Mouse (Mus musculus) limb, embryonic 13.5 days (tissue): ENCODE results near the gene Rho. TPM values are rescaled to one million over a fixed set of nuclear protein-coding genes. Genes with fewer than 3 reads are reported as not detected.

Source experiments
- ATAC-seq: fragments of 200-750 bp; cut with Nextera tagmentation; 2 replicates; pipeline ENCODE4 v1.8.0; 2017; ENCODE audit warnings: low read depth, moderate number of reproducible peaks, moderate TSS enrichment; ENCODE audit not compliant: low FRiP score
- H3K27ac ChIP-seq: fragments of 300-500 bp; sonication (generic); 2 replicates; pipeline ENCODE4 v1.5.1; 2015; ENCODE audit warnings: inconsistent platforms, mild to moderate bottlenecking, moderate library complexity
- H3K27me3 ChIP-seq: fragments of 300-500 bp; sonication (generic); 2 replicates; pipeline ENCODE4 v1.6.1; 2015; ENCODE audit warnings: mild to moderate bottlenecking, inconsistent platforms
- H3K36me3 ChIP-seq: fragments of 300-500 bp; sonication (generic); 2 replicates; pipeline ENCODE4 v1.6.1; 2015; ENCODE audit warnings: inconsistent platforms, mild to moderate bottlenecking, moderate library complexity
- H3K4me1 ChIP-seq: fragments of 300-500 bp; sonication (generic); 2 replicates; pipeline ENCODE4 v1.6.1; 2015; ENCODE audit warnings: inconsistent platforms
- H3K4me2 ChIP-seq: fragments of 300-500 bp; sonication (generic); replicated peaks from 2 replicates; pipeline ENCODE4 v1.6.1; 2015; ENCODE audit warnings: inconsistent platforms, mild to moderate bottlenecking, moderate library complexity
- H3K4me3 ChIP-seq: fragments of 300-500 bp; sonication (generic); 2 replicates; pipeline ENCODE4 v1.5.1; 2015; ENCODE audit warnings: moderate library complexity, mild to moderate bottlenecking, inconsistent platforms
- H3K9ac ChIP-seq: fragments of 300-500 bp; sonication (generic); 2 replicates; pipeline ENCODE4 v1.6.1; 2015; ENCODE audit warnings: mild to moderate bottlenecking, inconsistent platforms
- H3K9me3 ChIP-seq: fragments of 300-500 bp; sonication (generic); 2 replicates; pipeline ENCODE4 v1.6.1; 2016; ENCODE audit warnings: inconsistent platforms
- WGBS: fragments of 180-500 bp; shearing (Covaris S2); methylation state at CpG from one replicate; pipeline ENCODE4 v1.1.7; 2015; 5-methylcytosine and 5-hydroxymethylcytosine counted together
- polyA plus RNA-seq: library from polyadenylated mRNA; unstranded; fragments of >200 nt; fragmentation: Nextera tagmentation; extraction: Ambion mirVana; gene quantifications from 2 replicates; pipeline ENCODE4 v1.2.1, GENCODE M21; 2015

Rho gene
- polyA plus RNA-seq, 1 experiment from 2014 or later, result 0.20 TPM

DNA sequence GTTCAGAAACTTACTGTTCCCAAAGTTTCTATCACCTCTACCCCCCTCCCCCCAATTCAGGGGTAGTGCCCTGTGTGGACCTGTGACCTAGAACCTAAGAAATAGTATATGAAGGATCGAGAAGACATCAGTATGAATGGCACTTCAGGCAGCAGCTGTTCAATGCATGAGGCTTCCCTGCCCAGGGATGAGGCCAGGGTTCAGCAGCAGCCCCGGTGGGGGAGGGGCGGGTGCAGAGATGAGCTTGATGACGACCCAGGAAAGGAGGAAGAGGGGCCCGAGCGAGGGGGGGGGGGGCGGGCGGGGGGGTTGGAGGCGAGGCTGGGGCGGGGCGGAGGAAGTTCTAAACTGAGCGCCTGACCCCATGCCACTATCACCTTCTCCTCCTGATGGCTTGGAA is 9.6 kb downstream of the Rho start:
- Histone ChIP-seq H3K9ac (no peak overlapping the region), H3K9me3 (no peaks in the 10 kb centered on the region), H3K4me1 (0 out of 2 replicates have a peak, but pooled peaks cover 5% of the 10 kb centered on the region), H3K36me3 (no peaks in the 10 kb centered on the region), H3K4me2 (no peak overlapping the region), H3K4me3 (no peak overlapping the region), H3K27ac (no peak overlapping the region), H3K27me3 (no peaks in the 10 kb centered on the region)
- no peak for ATAC-seq
- 22% methylated on average over 5 of the region's 12 CpGs for WGBS

DNA sequence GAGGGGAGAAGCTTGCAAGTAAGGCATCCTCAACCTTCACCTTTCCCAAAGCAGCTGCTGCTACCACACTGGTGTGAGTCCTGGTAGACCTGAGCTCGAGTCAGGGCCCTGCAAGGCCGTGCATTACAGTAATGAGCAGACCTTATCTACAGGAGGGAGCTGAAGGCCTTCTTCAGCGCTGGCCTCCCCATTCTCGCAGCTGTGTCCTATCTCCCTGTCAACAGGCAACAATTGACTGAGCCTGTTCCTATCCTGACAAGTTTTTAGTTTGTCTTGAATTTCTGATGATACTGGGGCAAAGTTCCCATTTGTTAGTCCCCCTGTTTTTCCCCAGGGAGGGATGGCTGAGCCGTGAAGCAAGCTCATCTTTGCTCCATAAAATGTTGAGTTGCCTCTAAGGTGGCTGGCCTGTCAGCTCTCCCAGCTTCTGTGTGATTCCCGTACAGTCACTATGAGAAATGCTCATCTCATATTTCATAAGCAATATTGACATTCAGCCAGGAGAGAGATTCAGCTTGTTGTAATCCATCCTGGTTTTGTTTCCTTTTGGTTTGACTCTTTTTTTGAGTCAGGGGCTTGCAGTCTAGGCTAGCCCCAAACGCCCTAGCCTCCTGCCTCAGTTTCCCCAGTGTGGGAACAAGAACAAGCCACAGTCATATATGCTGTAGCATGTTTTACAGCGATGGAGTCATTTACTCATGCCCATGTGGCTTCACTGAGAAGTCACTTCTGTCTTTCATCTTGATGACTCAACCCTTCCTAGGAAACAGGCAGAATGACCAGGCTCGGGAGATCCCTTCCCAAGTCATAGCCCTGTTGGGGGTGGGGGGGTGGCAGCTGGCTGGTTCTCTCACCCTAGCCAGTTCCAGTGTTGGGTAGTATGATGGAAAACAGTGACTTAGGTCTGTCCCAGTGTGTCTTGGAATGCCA is 12.2 kb downstream of the Rho start:
- Histone ChIP-seq H3K4me1 (0 out of 2 replicates have a peak, but pooled peaks cover 5% of the 10 kb centered on the region), H3K9me3 (no peaks in the 10 kb centered on the region), H3K36me3 (no peaks in the 10 kb centered on the region), H3K4me3 (no peak overlapping the region), H3K27me3 (no peaks in the 10 kb centered on the region), H3K9ac (no peak overlapping the region), H3K4me2 (no peak overlapping the region), H3K27ac (no peak overlapping the region)
- 80% methylated on average over 9 of the region's 9 CpGs for WGBS
- no peak for ATAC-seq

DNA sequence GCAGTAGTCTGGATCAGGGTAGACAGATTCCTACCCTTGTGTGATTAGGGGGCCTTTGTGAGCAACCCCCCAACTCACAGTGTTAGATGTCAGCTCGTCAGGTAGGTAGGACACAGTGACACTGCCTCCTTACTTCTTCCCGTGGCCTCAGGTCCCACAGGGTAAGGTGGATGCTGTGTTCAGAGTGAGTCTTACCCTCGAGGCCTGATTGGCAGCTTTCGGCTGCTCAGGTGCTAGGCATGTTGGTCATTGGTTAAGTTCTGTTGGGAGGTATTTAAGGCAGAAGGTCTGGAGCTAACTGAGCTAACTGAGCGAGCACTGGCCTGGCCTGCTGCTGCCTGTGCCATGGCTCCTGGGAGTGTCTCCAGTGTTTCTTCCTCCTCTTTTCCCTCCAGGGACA is 13.1 kb downstream of the Rho start, which contains the start of gene H1foo:
H1foo (plus strand) TSS at position 301 of the 400 bp plus-strand sequence.
- no peak within 1 kb of the TSS for H3K4me3 ChIP-seq
- 0 out of 2 replicates have a peak, but pooled peaks cover 5% of the 10 kb centered on the region for H3K4me1 ChIP-seq
- no peaks in the 10 kb centered on the region for H3K27me3 ChIP-seq
- ATAC-seq, result no peak
- no peak within 1 kb of the TSS for H3K4me2 ChIP-seq
- H3K27ac ChIP-seq, result no peak within 1 kb of the TSS
- H3K36me3 ChIP-seq, result no peaks in the 10 kb centered on the region
- no peak within 1 kb of the TSS for H3K9ac ChIP-seq
- 78% methylated on average over 5 of the region's 5 CpGs for WGBS
- no peaks in the 10 kb centered on the region for H3K9me3 ChIP-seq

DNA sequence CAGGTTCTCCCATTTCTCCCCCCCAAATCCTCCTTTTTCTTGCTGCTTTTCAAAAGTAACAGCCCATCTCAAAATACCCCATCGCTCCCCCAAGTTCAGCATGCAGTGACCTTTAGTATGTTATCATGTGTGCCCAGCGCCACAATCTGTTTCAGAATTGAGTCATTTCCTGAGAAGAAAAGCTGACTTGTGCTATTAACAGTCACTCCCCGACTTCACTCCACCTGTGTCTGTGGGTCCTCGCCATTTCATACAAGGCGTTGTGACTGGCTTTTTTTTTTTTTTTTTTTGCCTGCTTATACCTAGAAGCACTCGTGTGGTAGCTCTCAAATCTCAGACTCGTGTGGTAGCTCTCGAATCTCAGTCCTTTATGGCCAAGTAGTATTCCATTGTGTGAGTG is 14.1 kb downstream of the Rho start:
- ATAC-seq, result no peak
- Histone ChIP-seq H3K27me3 (no peaks in the 10 kb centered on the region), H3K4me3 (no peak overlapping the region), H3K9me3 (no peaks in the 10 kb centered on the region), H3K4me1 (0 out of 2 replicates have a peak, but pooled peaks cover 5% of the 10 kb centered on the region), H3K36me3 (no peaks in the 10 kb centered on the region), H3K4me2 (no peak overlapping the region), H3K9ac (no peak overlapping the region), H3K27ac (no peak overlapping the region)
- 79% methylated on average over 8 of the region's 8 CpGs for WGBS

DNA sequence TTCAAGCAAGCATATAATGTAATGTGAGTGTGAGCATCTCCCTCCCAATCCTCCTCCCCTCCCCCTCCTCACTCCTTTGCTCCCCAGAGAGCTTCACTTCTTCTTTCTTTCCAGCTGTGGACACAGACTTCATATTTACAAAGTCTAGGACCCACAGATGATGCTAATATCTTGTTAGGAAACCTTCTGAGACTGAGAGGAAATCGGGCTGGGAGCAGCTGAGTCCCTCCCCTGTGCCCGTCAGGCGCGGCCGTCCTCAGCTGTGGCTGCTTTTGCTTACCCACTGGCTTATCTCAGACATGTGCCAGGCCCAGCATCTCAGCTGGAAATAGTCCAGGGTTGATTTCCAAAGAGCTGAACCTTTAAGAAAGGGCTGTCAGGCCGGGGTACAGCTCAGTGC is 14.8 kb downstream of the Rho start:
- Histone ChIP-seq H3K4me2 (no peak overlapping the region), H3K9ac (no peak overlapping the region), H3K4me1 (0 out of 2 replicates have a peak, but pooled peaks cover 2% of the 10 kb centered on the region), H3K4me3 (no peak overlapping the region), H3K9me3 (no peaks in the 10 kb centered on the region), H3K36me3 (no peaks in the 10 kb centered on the region), H3K27me3 (no peaks in the 10 kb centered on the region), H3K27ac (no peak overlapping the region)
- 79% methylated on average over 6 of the region's 6 CpGs for WGBS
- no peak for ATAC-seq

DNA sequence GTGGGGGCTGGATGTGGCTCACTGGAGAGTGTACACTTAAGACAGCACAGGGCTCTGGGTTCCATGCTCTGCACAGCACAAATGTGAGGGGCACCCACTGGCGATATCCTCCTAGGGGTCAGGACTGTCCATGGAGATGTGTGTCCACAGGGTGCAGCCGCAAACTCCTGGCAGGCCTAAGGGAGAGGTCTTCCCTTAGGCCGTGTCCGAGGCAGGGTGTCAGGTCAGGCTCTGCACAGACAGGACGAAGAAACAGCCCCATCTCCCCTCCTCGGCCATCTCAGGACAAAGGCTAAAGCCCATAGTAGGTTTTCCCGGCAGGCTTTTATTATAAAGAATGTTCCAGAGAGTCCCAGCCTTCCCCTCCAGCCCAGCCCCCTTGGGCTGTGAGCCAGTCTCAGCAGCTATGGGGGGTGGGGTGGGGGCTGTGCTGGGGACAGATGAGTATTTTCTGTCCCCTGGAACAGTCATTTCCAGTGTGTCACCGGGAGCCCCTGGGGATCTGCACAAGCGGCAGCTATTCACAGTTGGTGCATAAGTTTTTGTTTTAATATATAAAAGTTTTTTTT is 23.0 kb downstream of the Rho start:
- WGBS, result 83% methylated on average over 9 of the region's 9 CpGs
- Histone ChIP-seq H3K9me3 (no peaks in the 10 kb centered on the region), H3K36me3 (no peaks in the 10 kb centered on the region), H3K4me3 (no peak overlapping the region), H3K27ac (no peak overlapping the region), H3K4me1 (peaks cover 37% of the 10 kb centered on the region), H3K9ac (0 out of 2 replicates have a peak overlapping the region, but pooled peaks have one; percentile 25), H3K27me3 (no peaks in the 10 kb centered on the region), H3K4me2 (no peak overlapping the region)
- ATAC-seq, result no peak

DNA sequence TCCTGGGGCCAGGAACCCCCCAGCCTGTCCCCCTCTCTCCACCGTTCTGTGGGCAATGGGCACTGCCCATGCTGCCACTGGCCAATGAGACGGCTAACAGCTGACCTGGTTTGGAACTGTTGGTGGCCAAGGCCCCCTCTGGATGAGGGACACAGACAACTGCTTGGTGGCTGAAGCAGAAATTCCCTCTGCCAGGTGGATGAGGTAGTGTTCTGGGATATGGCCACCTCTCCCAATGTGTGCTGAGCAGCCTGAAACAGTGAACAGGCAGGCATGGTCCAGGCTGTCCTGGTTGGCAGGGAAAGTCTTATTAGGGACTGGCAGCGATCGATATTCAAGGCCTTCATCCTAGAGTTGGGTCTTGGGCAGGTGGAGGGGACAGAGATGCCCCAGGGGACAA is 23.6 kb downstream of the Rho start:
- Histone ChIP-seq H3K9me3 (no peaks in the 10 kb centered on the region), H3K36me3 (no peaks in the 10 kb centered on the region), H3K4me1 (peaks cover 41% of the 10 kb centered on the region), H3K27ac (no peak overlapping the region), H3K4me2 (no peak overlapping the region), H3K27me3 (no peaks in the 10 kb centered on the region), H3K9ac (no peak overlapping the region), H3K4me3 (no peak overlapping the region)
- ATAC-seq, result no peak
- 84% methylated on average over 4 of the region's 4 CpGs for WGBS

DNA sequence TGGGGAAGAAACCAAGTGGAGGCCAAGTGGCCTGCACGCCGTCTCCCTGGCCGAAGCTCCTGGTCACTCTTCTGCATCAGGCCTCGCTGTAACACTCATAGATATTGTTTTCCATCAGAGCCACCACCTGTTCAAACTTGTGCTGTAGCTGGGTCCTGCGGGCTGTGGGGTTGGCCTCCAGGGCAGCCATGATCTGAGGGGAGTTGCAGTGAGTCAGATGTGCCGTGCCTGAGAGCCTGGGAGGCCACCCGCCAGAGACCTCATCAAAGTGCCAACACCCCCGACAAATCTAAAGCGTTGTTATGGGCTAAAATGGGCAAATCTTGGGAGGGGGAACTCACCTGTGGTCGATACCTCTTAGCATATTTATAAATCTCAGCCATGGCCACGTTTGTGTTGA is 24.1 kb downstream of the Rho start:
- 69% methylated on average over 11 of the region's 11 CpGs for WGBS
- no peak overlapping the region for H3K4me3 ChIP-seq
- H3K4me1 ChIP-seq, result peaks cover 41% of the 10 kb centered on the region
- no peak overlapping the region for H3K9ac ChIP-seq
- no peaks in the 10 kb centered on the region for H3K36me3 ChIP-seq
- H3K9me3 ChIP-seq, result no peaks in the 10 kb centered on the region
- H3K4me2 ChIP-seq, result no peak overlapping the region
- H3K27ac ChIP-seq, result no peak overlapping the region
- ATAC-seq, result no peak
- no peaks in the 10 kb centered on the region for H3K27me3 ChIP-seq

DNA sequence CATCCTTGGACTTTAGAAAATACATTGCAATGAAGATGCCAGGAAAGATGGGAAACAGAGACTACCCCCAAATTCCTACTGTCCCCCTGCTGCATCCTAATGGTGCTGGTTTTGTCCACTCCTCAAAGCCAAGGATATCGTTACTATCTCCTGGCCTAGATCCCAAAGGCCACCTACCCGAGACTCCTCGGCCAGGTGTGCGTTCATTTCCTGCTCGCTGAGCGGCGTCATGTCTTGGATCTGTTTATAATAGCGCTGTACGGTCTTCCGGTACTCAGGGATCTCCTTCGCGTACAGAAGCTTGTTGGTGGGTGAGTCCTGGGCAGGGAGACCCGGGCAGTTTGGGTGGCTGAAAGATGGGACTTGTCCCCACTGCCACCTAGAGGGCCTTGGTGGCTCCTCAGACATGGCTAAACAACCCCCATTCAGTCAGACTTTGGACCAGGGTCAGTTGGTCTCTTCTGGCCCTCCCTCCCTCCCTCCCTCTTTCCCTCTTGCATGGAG is 24.9 kb downstream of the Rho start:
- WGBS, result 77% methylated on average over 13 of the region's 13 CpGs
- peaks cover 41% of the 10 kb centered on the region for H3K4me1 ChIP-seq
- no peaks in the 10 kb centered on the region for H3K27me3 ChIP-seq
- no peak overlapping the region for H3K4me2 ChIP-seq
- no peak overlapping the region for H3K4me3 ChIP-seq
- ATAC-seq, result no peak
- H3K27ac ChIP-seq, result no peak overlapping the region
- no peak overlapping the region for H3K9ac ChIP-seq
- no peaks in the 10 kb centered on the region for H3K9me3 ChIP-seq
- H3K36me3 ChIP-seq, result no peaks in the 10 kb centered on the region

DNA sequence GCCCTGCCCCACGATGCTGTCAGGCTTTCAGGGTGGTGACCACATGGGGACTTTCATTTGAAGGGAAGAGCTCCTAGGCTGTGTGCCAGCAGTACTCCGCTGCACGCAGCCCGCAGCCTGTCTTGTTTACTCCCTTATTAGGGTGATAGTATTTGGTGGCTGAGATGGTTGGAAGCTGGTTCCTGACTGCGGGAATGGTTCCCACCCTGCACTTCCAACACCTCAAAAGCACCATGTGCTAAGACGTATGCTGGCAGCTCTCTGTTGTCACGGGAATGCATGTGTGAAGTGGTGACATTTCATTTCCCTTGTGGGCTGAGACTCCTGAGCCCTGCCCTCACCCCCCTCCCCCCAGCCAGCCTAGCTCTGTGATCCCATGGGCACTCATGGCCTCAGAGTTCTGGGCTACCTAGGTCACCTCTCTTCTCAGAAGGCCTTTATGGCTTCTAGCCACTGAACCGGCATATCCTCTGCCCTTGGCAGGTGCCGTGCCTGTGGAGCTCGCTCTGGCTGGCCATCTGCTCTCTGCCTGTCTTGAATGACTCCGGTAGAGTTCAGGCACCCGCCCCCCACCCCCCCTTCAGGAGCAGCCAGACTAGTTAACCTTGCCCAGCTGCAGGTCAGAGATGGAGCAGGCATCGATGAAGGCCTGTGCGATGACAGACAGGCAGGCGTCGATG is 25.5 kb downstream of the Rho start:
- H3K4me3 ChIP-seq, result no peak overlapping the region
- no peaks in the 10 kb centered on the region for H3K36me3 ChIP-seq
- 26% methylated on average over 16 of the region's 16 CpGs for WGBS
- H3K4me1 ChIP-seq, result peaks cover 41% of the 10 kb centered on the region
- no peak for ATAC-seq
- H3K9ac ChIP-seq, result no peak overlapping the region
- no peaks in the 10 kb centered on the region for H3K9me3 ChIP-seq
- H3K4me2 ChIP-seq, result 0 out of 2 replicates have a peak overlapping the region, but pooled peaks have one; percentile 3
- no peaks in the 10 kb centered on the region for H3K27me3 ChIP-seq
- H3K27ac ChIP-seq, result no peak overlapping the region

DNA sequence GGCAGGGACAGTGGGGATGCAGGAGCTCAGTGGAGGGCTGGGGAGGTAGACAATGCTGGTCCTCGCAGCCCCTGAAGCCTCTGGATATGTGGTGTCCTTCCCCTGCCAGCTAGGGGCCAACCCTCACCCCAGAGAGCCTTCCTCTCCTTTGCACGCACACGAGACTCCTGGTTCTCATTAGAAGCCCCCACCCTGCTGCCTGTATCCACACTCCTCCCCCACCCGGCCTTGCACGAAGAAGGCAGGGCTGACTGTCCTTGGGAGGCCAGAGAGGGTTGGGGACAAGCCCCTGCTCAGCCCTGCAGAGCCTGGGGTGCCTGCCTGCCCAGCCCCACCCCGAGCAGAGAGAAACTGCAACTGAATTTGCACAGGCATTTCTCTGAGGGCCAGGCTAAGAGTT is 26.1 kb downstream of the Rho start:
- Histone ChIP-seq H3K27ac (no peak overlapping the region; the same call in 1 of the 2 replicates), H3K4me1 (peaks cover 41% of the 10 kb centered on the region), H3K9me3 (no peaks in the 10 kb centered on the region), H3K27me3 (no peaks in the 10 kb centered on the region), H3K4me2 (0 out of 2 replicates have a peak overlapping the region, but pooled peaks have one; percentile 3), H3K4me3 (no peak overlapping the region), H3K36me3 (no peaks in the 10 kb centered on the region), H3K9ac (0 out of 2 replicates have a peak overlapping the region, but pooled peaks have one; percentile 39)
- no peak for ATAC-seq
- 28% methylated on average over 6 of the region's 6 CpGs for WGBS

DNA sequence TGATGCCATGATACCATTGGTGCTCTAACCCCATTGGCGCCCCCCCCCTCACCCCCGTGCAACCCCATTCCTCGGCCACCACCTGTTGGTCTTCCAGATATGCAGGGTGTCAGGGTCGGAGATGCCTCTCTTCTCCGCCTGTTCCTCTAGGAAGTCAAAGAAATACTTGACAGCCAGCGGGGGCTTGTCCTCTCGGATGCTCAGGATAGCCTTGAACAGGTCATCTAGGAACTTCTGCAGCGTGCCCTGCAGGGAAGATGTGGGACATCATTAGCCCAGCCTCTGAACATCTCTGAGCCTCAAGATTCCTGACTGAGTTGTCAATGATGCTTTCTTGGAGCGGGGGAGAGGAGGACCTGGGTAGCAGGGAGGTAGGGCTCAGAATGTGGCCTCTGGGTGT is 26.9 kb downstream of the Rho start:
- Histone ChIP-seq H3K4me1 (peaks cover 41% of the 10 kb centered on the region), H3K27ac (no peak overlapping the region), H3K27me3 (peaks cover under 1% of the 10 kb centered on the region; the same call in 1 of the 2 replicates), H3K4me3 (no peak overlapping the region), H3K9ac (no peak overlapping the region), H3K4me2 (no peak overlapping the region), H3K36me3 (no peaks in the 10 kb centered on the region; the same call in 1 of the 2 replicates), H3K9me3 (no peaks in the 10 kb centered on the region)
- ATAC-seq, result no peak
- 89% methylated on average over 9 of the region's 9 CpGs for WGBS
